Mouse (Mus musculus): ENCODE measurements around the gene Fscn3.

Gene Fscn3

DNA sequence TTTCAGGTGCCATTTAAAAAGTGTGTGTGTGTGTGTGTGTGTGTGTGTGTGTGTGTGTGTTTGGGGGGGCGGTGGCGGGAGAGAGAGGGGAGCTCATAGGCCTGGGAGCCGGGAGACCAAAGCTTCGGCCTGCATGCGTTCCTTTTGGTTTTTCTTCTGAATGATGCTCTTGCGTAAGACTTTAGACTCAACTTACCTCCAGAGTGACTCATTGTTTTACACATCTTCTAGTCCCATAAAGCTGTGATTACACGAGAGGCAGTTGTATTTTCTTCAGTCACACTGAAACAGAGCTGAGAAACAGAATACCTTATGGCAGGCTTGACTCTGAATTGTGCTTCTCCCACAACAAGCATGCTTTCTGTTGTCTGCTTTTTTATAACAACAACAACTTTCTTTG is 59.3 kb downstream of the Fscn3 start:
- DNase-seq (ENCODE audit: extremely low spot score), result no peak
